Comparison of ENCODE assay signal across 9 mouse cellular contexts in the genomic region with DNA sequence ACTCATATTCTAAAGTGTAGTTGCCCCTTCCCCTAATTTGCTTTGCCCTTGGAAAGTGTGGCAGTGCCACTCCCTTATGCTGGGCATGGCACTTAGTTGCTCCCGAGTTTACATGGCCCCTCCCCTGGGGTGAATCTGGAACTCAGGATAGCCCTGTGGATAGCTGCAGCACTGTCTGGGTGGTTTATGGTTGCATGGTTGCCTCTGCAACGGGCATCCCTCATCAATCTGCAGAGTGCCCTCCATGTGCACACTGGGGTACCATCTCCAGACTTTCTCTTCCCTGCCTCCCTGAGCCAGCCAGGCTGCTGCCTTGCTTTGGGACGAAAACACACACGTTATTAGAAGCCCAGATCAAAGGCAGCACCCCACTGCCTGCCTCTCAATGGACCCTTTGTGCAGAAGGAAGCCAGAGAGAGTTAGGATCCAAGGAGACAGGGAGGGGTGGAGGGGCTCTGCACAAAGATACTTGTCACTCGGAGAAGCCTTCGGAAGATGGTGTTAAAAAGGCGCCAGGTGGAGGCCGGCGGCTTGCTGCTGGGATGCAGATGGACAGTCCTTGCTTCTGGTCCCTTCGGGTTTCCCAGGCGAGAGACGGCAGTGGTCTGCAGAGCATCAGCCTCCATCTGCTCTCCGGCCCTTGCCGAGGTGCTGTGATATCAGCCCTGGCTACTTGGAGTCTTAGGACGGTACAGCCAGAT. TPM values are rescaled to one million over a fixed set of nuclear protein-coding genes. Genes with fewer than 3 reads are reported as not detected.
DNase-seq lines count a peak whose midpoint lies in the region; ATAC-seq and TF ChIP-seq lines count a peak whose summit lies in the region.
"Had no signal": no experiment of that assay in that cellular context is flagged by ENCODE, and none has a peak within 500 bp of the region (broad histone marks: within the 10 kb centered on the region; RNA-seq: fewer than 3 reads in every experiment).

No protein-coding gene starts in this region.

- H3K27ac ChIP-seq in cerebellum, adult 2 months (ENCODE audit: insufficient read depth, low read length) = no peak overlapping the region
- peak overlapping the region; percentile 71 for H3K27ac ChIP-seq in hindbrain, embryonic 11.5 days (ENCODE audit: low read depth, low read length)
- H3K27ac ChIP-seq in neural tube, embryonic 11.5 days (ENCODE audit: low read depth, low read length) = peak overlapping the region; percentile 54

- no peak for TF ChIP-seq POLR2A in cerebellum, adult 2 months (IDR thresholded peaks at IDR 0.05; ENCODE audit: borderline replicate concordance, insufficient read depth, low read length)

- peak; percentile 44 to 47 for DNase-seq in cerebellum, adult 2 months
- peak; percentile 70 for DNase-seq in embryo, embryonic 10 days (ENCODE audit: low spot score)
- DNase-seq in hindbrain, embryonic 11.5 days (ENCODE audit: low spot score) = peak; percentile 57
- DNase-seq in neural tube, embryonic 11.5 days (ENCODE audit: low spot score) = peak; percentile 58
- DNase-seq in kidney, postnatal 36 days = no peak
- no peak for DNase-seq in adrenal gland, adult 18-20 months (ENCODE audit: low spot score in 2 of 2)
- DNase-seq: kidney, adult 18-20 months had no signal

- no peaks in the 10 kb centered on the region for H3K27me3 ChIP-seq in cerebellum, adult 2 months (ENCODE audit: control insufficient read depth, insufficient read depth, low read length)
- peaks cover 5% of the 10 kb centered on the region; the same call in 1 of the 2 replicates for H3K27me3 ChIP-seq in hindbrain, embryonic 11.5 days (ENCODE audit: control insufficient read depth, insufficient read depth, low read length)
- H3K27me3 ChIP-seq in neural tube, embryonic 11.5 days (ENCODE audit: control insufficient read depth, insufficient read depth, low read length) = no peaks in the 10 kb centered on the region

- ATAC-seq in hindbrain, embryonic 11.5 days (ENCODE audit: low FRiP score) = peak; percentile 84
- ATAC-seq in neural tube, embryonic 11.5 days (ENCODE audit: insufficient read depth, low FRiP score, low TSS enrichment) = peak; percentile 63
- ATAC-seq in granulocyte monocyte progenitor cell, adult 5-6 weeks (replicated peaks; ENCODE audit: poor library complexity, severe bottlenecking) = no peak

- WGBS in cerebellum, adult 2 months = 3% methylated on average over 15 of the region's 15 CpGs
- 2% methylated on average over 15 of the region's 15 CpGs for WGBS in hindbrain, embryonic 11.5 days
- WGBS in neural tube, embryonic 11.5 days = 2% methylated on average over 15 of the region's 15 CpGs

- no peaks in the 10 kb centered on the region for H3K36me3 ChIP-seq in hindbrain, embryonic 11.5 days (ENCODE audit: control insufficient read depth, insufficient read depth, low read length)
- H3K36me3 ChIP-seq in neural tube, embryonic 11.5 days (ENCODE audit: control insufficient read depth, insufficient read depth, low read length) = no peaks in the 10 kb centered on the region

- H3K4me1 ChIP-seq in cerebellum, adult 2 months (ENCODE audit: control insufficient read depth, insufficient read depth, low read length) = peaks cover 15% of the 10 kb centered on the region
- peaks cover 6% of the 10 kb centered on the region for H3K4me1 ChIP-seq in hindbrain, embryonic 11.5 days (replicated peaks; ENCODE audit: control insufficient read depth, insufficient read depth, low read length)
- H3K4me1 ChIP-seq in neural tube, embryonic 11.5 days (ENCODE audit: control insufficient read depth, insufficient read depth, low read length) = peaks cover 6% of the 10 kb centered on the region; the same call in 1 of the 2 replicates

- no peak for TF ChIP-seq CTCF in cerebellum, adult 2 months (IDR thresholded peaks at IDR 0.05; ENCODE audit: borderline replicate concordance, insufficient read depth, low read depth, low read length)

- H3K4me2 ChIP-seq in hindbrain, embryonic 11.5 days (replicated peaks; ENCODE audit: low read depth, low read length) = peak overlapping the region; percentile 26; the same call in 1 of the 2 replicates
- H3K4me2 ChIP-seq in neural tube, embryonic 11.5 days (ENCODE audit: low read depth) = peak overlapping the region; percentile 21; the same call in 1 of the 2 replicates

- H3K4me3 ChIP-seq in cerebellum, adult 2 months (replicated peaks; ENCODE audit: insufficient read depth, low read depth, low read length) = no peak overlapping the region
- H3K4me3 ChIP-seq in hindbrain, embryonic 11.5 days (ENCODE audit: low read depth, low read length) = no peak overlapping the region
- H3K4me3 ChIP-seq in neural tube, embryonic 11.5 days (ENCODE audit: low read depth, low read length) = no peak overlapping the region

- H3K9ac ChIP-seq in hindbrain, embryonic 11.5 days (ENCODE audit: low read depth, low read length) = peak overlapping the region; percentile 27; the same call in 1 of the 2 replicates
- peak overlapping the region; percentile 7; the same call in 1 of the 2 replicates for H3K9ac ChIP-seq in neural tube, embryonic 11.5 days (ENCODE audit: low read length)

- no peaks in the 10 kb centered on the region for H3K9me3 ChIP-seq in hindbrain, embryonic 11.5 days (ENCODE audit: control insufficient read depth, low read length)
- no peaks in the 10 kb centered on the region for H3K9me3 ChIP-seq in neural tube, embryonic 11.5 days (ENCODE audit: control insufficient read depth, low read length)

RNA-seq across cellular contexts. Expression of a gene that starts 8.9 kb away (rescaled TPM):
- 19.4 and 21.5 TPM in 2 replicates for polyA plus RNA-seq in cerebellum, adult 2 months (2012; rRNA removed)
- 83.1 and 89.8 TPM in 2 replicates for polyA plus RNA-seq in hindbrain, embryonic 11.5 days (2014; fragmentation: Nextera tagmentation; extraction: Ambion mirVana)
- 64.7 and 68.7 TPM in 2 replicates for polyA plus RNA-seq in neural tube, embryonic 11.5 days (2014; fragmentation: Nextera tagmentation; extraction: Ambion mirVana)
- total RNA-seq in adrenal gland, adult 18-20 months (2021) = 10 to 100 TPM; 29.0 to 33.1 TPM
- 0.73 TPM in 1 of 2 replicates, not detected in the other for total RNA-seq in granulocyte monocyte progenitor cell, adult 5-6 weeks (2014; fragmentation: Nextera tagmentation)
- total RNA-seq in granulocyte monocyte progenitor cell, adult 5-6 weeks (2017) = 0.10 and 0.13 TPM in 2 replicates
- total RNA-seq: MEL had no signal

Comparison
In these comparisons a context has a peak if more than half of its experiments do, and no peak if none do; other contexts are left out.
1. DNase-seq: peak in cerebellum, adult 2 months (2 of 2), embryo, embryonic 10 days (single experiment), hindbrain, embryonic 11.5 days (single experiment) and neural tube, embryonic 11.5 days (single experiment); none in kidney, postnatal 36 days (0 of 2) and adrenal gland, adult 18-20 months (0 of 2).